Comparison of ENCODE assay signal across 8 mouse cellular contexts in the genomic region with DNA sequence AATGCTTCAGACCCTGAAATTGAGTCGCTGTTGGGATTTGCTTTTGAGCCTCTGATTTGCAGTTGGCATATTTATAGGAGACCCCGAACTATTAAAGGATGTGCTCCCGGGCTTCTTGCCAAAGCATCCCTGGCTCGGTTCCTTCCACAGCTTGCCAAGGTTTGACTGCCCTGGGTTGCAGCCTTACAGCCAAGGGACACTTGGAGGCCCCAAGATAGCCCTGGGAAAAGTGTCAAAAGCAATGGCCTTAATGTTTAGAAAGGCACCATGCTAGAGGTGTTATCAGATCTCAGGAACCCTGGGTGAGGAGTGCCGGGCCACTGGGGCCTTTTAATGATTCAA. TPM values are rescaled to one million over a fixed set of nuclear protein-coding genes. Genes with fewer than 3 reads are reported as not detected.
DNase-seq lines count a peak whose midpoint lies in the region; ATAC-seq and TF ChIP-seq lines count a peak whose summit lies in the region.

No protein-coding gene starts in this region.

- no peak overlapping the region for H3K27ac ChIP-seq in heart, embryonic 12.5 days (ENCODE audit: poor library complexity, severe bottlenecking)
- H3K27ac ChIP-seq in kidney, adult 2 months (ENCODE audit: insufficient read depth, low read depth, low read length), result no peak overlapping the region
- H3K27ac ChIP-seq in midbrain, embryonic 10.5 days (replicated peaks), result no peak overlapping the region
- no peak overlapping the region for H3K27ac ChIP-seq in liver, postnatal 0 days (ENCODE audit: low read depth)

- H3K4me3 ChIP-seq in heart, embryonic 12.5 days, result no peak overlapping the region
- H3K4me3 ChIP-seq in kidney, adult 2 months (ENCODE audit: insufficient read depth, low read depth, low read length), result no peak overlapping the region
- H3K4me3 ChIP-seq in midbrain, embryonic 10.5 days, result no peak overlapping the region
- no peak overlapping the region for H3K4me3 ChIP-seq in liver, postnatal 0 days (ENCODE audit: low read depth, low read length)

- DNase-seq in heart, adult 11 months, result peak; percentile 95
- peak; percentile 33 for DNase-seq in urinary bladder, adult 2 months (ENCODE audit: low spot score)
- DNase-seq in urinary bladder, postnatal 25 days (ENCODE audit: low spot score), result no peak
- DNase-seq in kidney, adult 2 months, result peak; percentile 72
- DNase-seq in ovary, postnatal 14 days (ENCODE audit: low spot score), result peak; percentile 51
- DNase-seq in midbrain, embryonic 10.5 days (ENCODE audit: low spot score), result no peak
- no peak for DNase-seq in liver, postnatal 0 days

- H3K9ac ChIP-seq in heart, embryonic 12.5 days, result no peak overlapping the region
- no peak overlapping the region for H3K9ac ChIP-seq in liver, postnatal 0 days (replicated peaks)

- TF ChIP-seq EP300 in liver, postnatal 0 days (IDR thresholded peaks at IDR 0.05; ENCODE audit: low read depth), result no peak

- WGBS in heart, embryonic 12.5 days, result 60% methylated on average over 5 of the region's 5 CpGs
- WGBS in kidney, adult 2 months, result 26% methylated on average over 5 of the region's 5 CpGs
- 87% methylated on average over 5 of the region's 5 CpGs for WGBS in midbrain, embryonic 10.5 days
- WGBS in liver, postnatal 0 days (ENCODE audit: insufficient replicate concordance), result 62% methylated on average over 5 of the region's 5 CpGs

- no peak overlapping the region for H3K4me2 ChIP-seq in heart, embryonic 12.5 days
- no peak overlapping the region for H3K4me2 ChIP-seq in liver, postnatal 0 days (ENCODE audit: low read depth, low read length)

- no peak for ATAC-seq in heart, embryonic 12.5 days (ENCODE audit: insufficient number of reproducible peaks, low FRiP score)
- no peak for ATAC-seq in liver, postnatal 0 days

- no peak for TF ChIP-seq CTCF in kidney, adult 2 months (conservative IDR thresholded peaks at IDR 0.05; ENCODE audit: insufficient read depth, insufficient read length, low read depth, low read length)
- TF ChIP-seq CTCF in liver, postnatal 0 days (IDR thresholded peaks at IDR 0.05; ENCODE audit: low read depth), result no peak

- H3K27me3 ChIP-seq in heart, embryonic 12.5 days (replicated peaks), result no peaks in the 10 kb centered on the region
- no peaks in the 10 kb centered on the region; the same call in 1 of the 2 replicates for H3K27me3 ChIP-seq in kidney, adult 2 months (replicated peaks; ENCODE audit: control insufficient read depth, insufficient read depth, low read length)
- H3K27me3 ChIP-seq in midbrain, embryonic 10.5 days (ENCODE audit: low read depth, poor library complexity, severe bottlenecking), result no peaks in the 10 kb centered on the region
- no peaks in the 10 kb centered on the region for H3K27me3 ChIP-seq in liver, postnatal 0 days (ENCODE audit: insufficient read depth, low read length)

- H3K9me3 ChIP-seq in heart, embryonic 12.5 days (replicated peaks), result no peaks in the 10 kb centered on the region
- no peaks in the 10 kb centered on the region for H3K9me3 ChIP-seq in midbrain, embryonic 10.5 days (replicated peaks)
- H3K9me3 ChIP-seq in liver, postnatal 0 days (ENCODE audit: low read length), result no peaks in the 10 kb centered on the region

- peaks cover 9% of the 10 kb centered on the region; the same call in 1 of the 2 replicates for H3K4me1 ChIP-seq in heart, embryonic 12.5 days (replicated peaks)
- H3K4me1 ChIP-seq in kidney, adult 2 months (ENCODE audit: control insufficient read depth, insufficient read depth, low read length), result no peaks in the 10 kb centered on the region
- no peaks in the 10 kb centered on the region for H3K4me1 ChIP-seq in midbrain, embryonic 10.5 days
- H3K4me1 ChIP-seq in liver, postnatal 0 days (ENCODE audit: insufficient read depth), result no peaks in the 10 kb centered on the region

- no peaks in the 10 kb centered on the region for H3K36me3 ChIP-seq in heart, embryonic 12.5 days
- no peaks in the 10 kb centered on the region for H3K36me3 ChIP-seq in kidney, adult 2 months (ENCODE audit: control insufficient read depth, insufficient read depth, low read length)
- no peaks in the 10 kb centered on the region for H3K36me3 ChIP-seq in midbrain, embryonic 10.5 days
- H3K36me3 ChIP-seq in liver, postnatal 0 days (replicated peaks; ENCODE audit: insufficient read depth, low read length), result no peaks in the 10 kb centered on the region

- TF ChIP-seq POLR2A in kidney, adult 2 months (IDR thresholded peaks at IDR 0.05; ENCODE audit: low read depth, low read length), result no peak

RNA-seq across cellular contexts. Expression of a gene that starts 32.0 kb away (rescaled TPM):
- polyA plus RNA-seq in heart, embryonic 12.5 days (2016; fragmentation: Nextera tagmentation; extraction: Ambion mirVana), result not detected in 2 replicates
- not detected in 2 replicates for polyA plus RNA-seq in urinary bladder, adult 2 months (2012; rRNA removed)
- 0.10 and 0.14 TPM in 2 replicates for polyA plus RNA-seq in kidney, adult 2 months (2012; rRNA removed)
- not detected in 2 replicates for polyA plus RNA-seq in midbrain, embryonic 10.5 days (2016; fragmentation: Nextera tagmentation; extraction: Ambion mirVana)
- not detected in 2 replicates for polyA plus RNA-seq in liver, postnatal 0 days (2015; fragmentation: Nextera tagmentation; extraction: Ambion mirVana)

Comparison
In these comparisons a context has a peak if more than half of its experiments do, and no peak if none do; other contexts are left out.
1. DNase-seq: peak in heart, adult 11 months (single experiment), urinary bladder, adult 2 months (single experiment), kidney, adult 2 months (single experiment) and ovary, postnatal 14 days (single experiment); none in urinary bladder, postnatal 25 days (single experiment), midbrain, embryonic 10.5 days (single experiment) and liver, postnatal 0 days (single experiment).